Mouse (Mus musculus) heart, postnatal 0 days (tissue): ENCODE results near the gene Fuk. TPM values are rescaled to one million over a fixed set of nuclear protein-coding genes. Genes with fewer than 3 reads are reported as not detected.
A peak's percentile ranks its signal among the peaks of the same experiment; 100 is the strongest.

Source experiments
- ATAC-seq: fragments of 200-750 bp; cut with Nextera tagmentation; 2 replicates; pipeline ENCODE4 v1.8.0; 2017; ENCODE audit warnings: low read depth, moderate number of reproducible peaks, moderate library complexity; ENCODE audit not compliant: insufficient read depth
- DNase-seq: peaks from one replicate; pipeline ENCODE4 v3.0.0-alpha.2; 2016; ENCODE audit warnings: low spot score
- H3K27ac ChIP-seq: fragments of 300-500 bp; sonication (generic); 2 replicates; pipeline ENCODE4 v1.5.1; 2014; ENCODE audit warnings: low read depth, mild to moderate bottlenecking
- H3K27me3 ChIP-seq: fragments of 300-500 bp; sonication (generic); 2 replicates; pipeline ENCODE4 v1.6.1; 2014; ENCODE audit warnings: low read length, mixed read lengths; ENCODE audit not compliant: control insufficient read depth, insufficient read depth
- H3K36me3 ChIP-seq: fragments of 300-500 bp; sonication (generic); replicated peaks from 2 replicates; pipeline ENCODE4 v1.6.1; 2014; ENCODE audit warnings: low read length, mixed read lengths; ENCODE audit not compliant: control insufficient read depth, insufficient read depth
- H3K4me1 ChIP-seq: fragments of 300-500 bp; sonication (generic); 2 replicates; pipeline ENCODE4 v1.6.1; 2014; ENCODE audit warnings: antibody characterized with exemption; ENCODE audit not compliant: control insufficient read depth, insufficient read depth
- H3K4me2 ChIP-seq: fragments of 300-500 bp; sonication (generic); 2 replicates; pipeline ENCODE4 v1.6.1; 2014; ENCODE audit warnings: low read depth, mild to moderate bottlenecking, low read length, moderate library complexity
- H3K4me3 ChIP-seq: fragments of 300-500 bp; sonication (generic); 2 replicates; pipeline ENCODE4 v1.5.1; 2014; ENCODE audit warnings: low read depth, low read length
- H3K9ac ChIP-seq: fragments of 300-500 bp; sonication (generic); replicated peaks from 2 replicates; pipeline ENCODE4 v1.6.1; 2014; ENCODE audit warnings: low read depth, low read length, mixed read lengths
- H3K9me3 ChIP-seq: fragments of 300-500 bp; sonication (generic); replicated peaks from 2 replicates; pipeline ENCODE4 v1.6.1; 2016; ENCODE audit warnings: low read length; ENCODE audit not compliant: control insufficient read depth
- CTCF ChIP-seq: IDR thresholded peaks from 2 replicates; pipeline ENCODE4 v1.5.1; 2016; ENCODE audit warnings: antibody characterized with exemption, control low read depth, low read depth
- EP300 ChIP-seq: IDR thresholded peaks from 2 replicates; pipeline ENCODE4 v1.6.1; 2016; ENCODE audit warnings: antibody characterized with exemption, low read depth
- WGBS: fragments of 180-500 bp; shearing (Covaris S2); extraction: QIAGEN DNeasy Blood & Tissue Kit; methylation state at CpG from one replicate; pipeline ENCODE4 v1.1.7; 2014; 5-methylcytosine and 5-hydroxymethylcytosine counted together
- polyA plus RNA-seq: library from polyadenylated mRNA; unstranded; fragments of >200 nt; fragmentation: Nextera tagmentation; extraction: Ambion mirVana; gene quantifications from 2 replicates; pipeline ENCODE4 v1.2.1, GENCODE M21; 2015
- total RNA-seq: library from RNA; depleted of rRNA; stranded (reverse); fragments of >200 nt; gene quantifications from 2 replicates; pipeline ENCODE4 v1.2.3, GENCODE M21; 2014; ENCODE audit warnings: low replicate concordance

Fuk gene
- total and polyA plus RNA-seq, 2 experiments from 2014 or later, result 3.7 to 10.8 TPM

GRCm38 (mm10) chr8:110940682-110941452 is 38.6 kb upstream of the Fuk start:
- WGBS, result 52% methylated on average over 15 of the region's 15 CpGs
- peaks cover 70% of the 10 kb centered on the region for H3K4me1 ChIP-seq

GRCm38 (mm10) chr8:110938882-110939589 is 36.7 kb upstream of the Fuk start:
- 0 out of 2 replicates have a peak overlapping the region, but pooled peaks have one; percentile 3 for H3K9ac ChIP-seq
- H3K9me3 ChIP-seq, result no peaks in the 10 kb centered on the region
- 6% methylated on average over 6 of the region's 6 CpGs for WGBS
- no peak overlapping the region for H3K4me3 ChIP-seq
- peaks cover 61% of the 10 kb centered on the region for H3K4me1 ChIP-seq
- peak overlapping the region; percentile 85 for H3K27ac ChIP-seq
- DNase-seq, result peak; percentile 73
- TF ChIP-seq CTCF (no peak), EP300 (no peak)
- H3K27me3 ChIP-seq, result no peaks in the 10 kb centered on the region
- no peaks in the 10 kb centered on the region for H3K36me3 ChIP-seq
- ATAC-seq, result peak; percentile 52
- H3K4me2 ChIP-seq, result peak overlapping the region; percentile 42

More at GRCm38 (mm10) chr8:110940682-110941452, 38.6 kb upstream of the Fuk start:
- no peak overlapping the region for H3K9ac ChIP-seq
- ATAC-seq, result peak; percentile 13
- no peak for DNase-seq
- peak overlapping the region; percentile 13; the same call in 1 of the 2 replicates for H3K4me2 ChIP-seq
- H3K27me3 ChIP-seq, result no peaks in the 10 kb centered on the region
- TF ChIP-seq CTCF (no peak), EP300 (no peak)
- peak overlapping the region; percentile 94 for H3K27ac ChIP-seq
- H3K36me3 ChIP-seq, result no peaks in the 10 kb centered on the region
- H3K4me3 ChIP-seq, result no peak overlapping the region
- no peaks in the 10 kb centered on the region for H3K9me3 ChIP-seq

- Histone ChIP-seq H3K4me2 (no peak overlapping the region), H3K4me3 (no peak overlapping the region), H3K9me3 (no peaks in the 10 kb centered on the region), H3K27ac (no peak overlapping the region), H3K27me3 (no peaks in the 10 kb centered on the region), H3K36me3 (no peaks in the 10 kb centered on the region), H3K4me1 (peaks cover 51% of the 10 kb centered on the region), H3K9ac (no peak overlapping the region)
- WGBS, result 74% methylated on average over 12 of the region's 12 CpGs
- DNase-seq (no peak), ATAC-seq (no peak)
- TF ChIP-seq CTCF (no peak), EP300 (no peak)
Measured at GRCm38 (mm10) chr8:110936217-110936616, 33.9 kb upstream of the Fuk start.

- H3K4me1 ChIP-seq, result peaks cover 31% of the 10 kb centered on the region
- H3K27me3 ChIP-seq, result no peaks in the 10 kb centered on the region
- ATAC-seq (no peak), DNase-seq (no peak)
- H3K9ac ChIP-seq, result no peak overlapping the region
- no peaks in the 10 kb centered on the region for H3K36me3 ChIP-seq
- TF ChIP-seq CTCF, result no peak
- TF ChIP-seq EP300, result no peak
- no peak overlapping the region for H3K4me2 ChIP-seq
- no peak overlapping the region for H3K27ac ChIP-seq
- H3K9me3 ChIP-seq, result no peaks in the 10 kb centered on the region
- no peak overlapping the region for H3K4me3 ChIP-seq
- WGBS, result 75% methylated on average over 2 of the region's 2 CpGs
Measured at GRCm38 (mm10) chr8:110933272-110933671, 31.0 kb upstream of the Fuk start.

GRCm38 (mm10) chr8:110932444-110932843 is 30.2 kb upstream of the Fuk start:
- TF ChIP-seq CTCF (no peak), EP300 (no peak)
- no peak overlapping the region for H3K27ac ChIP-seq
- H3K27me3 ChIP-seq, result no peaks in the 10 kb centered on the region
- ATAC-seq (no peak), DNase-seq (no peak)
- H3K36me3 ChIP-seq, result no peaks in the 10 kb centered on the region
- H3K9me3 ChIP-seq, result no peaks in the 10 kb centered on the region
- H3K4me3 ChIP-seq, result no peak overlapping the region
- no peak overlapping the region for H3K4me2 ChIP-seq
- peaks cover 23% of the 10 kb centered on the region for H3K4me1 ChIP-seq
- WGBS, result 83% methylated on average over 3 of the region's 3 CpGs
- no peak overlapping the region for H3K9ac ChIP-seq
